8 mouse cellular contexts compared by ENCODE assay signal in the genomic region with DNA sequence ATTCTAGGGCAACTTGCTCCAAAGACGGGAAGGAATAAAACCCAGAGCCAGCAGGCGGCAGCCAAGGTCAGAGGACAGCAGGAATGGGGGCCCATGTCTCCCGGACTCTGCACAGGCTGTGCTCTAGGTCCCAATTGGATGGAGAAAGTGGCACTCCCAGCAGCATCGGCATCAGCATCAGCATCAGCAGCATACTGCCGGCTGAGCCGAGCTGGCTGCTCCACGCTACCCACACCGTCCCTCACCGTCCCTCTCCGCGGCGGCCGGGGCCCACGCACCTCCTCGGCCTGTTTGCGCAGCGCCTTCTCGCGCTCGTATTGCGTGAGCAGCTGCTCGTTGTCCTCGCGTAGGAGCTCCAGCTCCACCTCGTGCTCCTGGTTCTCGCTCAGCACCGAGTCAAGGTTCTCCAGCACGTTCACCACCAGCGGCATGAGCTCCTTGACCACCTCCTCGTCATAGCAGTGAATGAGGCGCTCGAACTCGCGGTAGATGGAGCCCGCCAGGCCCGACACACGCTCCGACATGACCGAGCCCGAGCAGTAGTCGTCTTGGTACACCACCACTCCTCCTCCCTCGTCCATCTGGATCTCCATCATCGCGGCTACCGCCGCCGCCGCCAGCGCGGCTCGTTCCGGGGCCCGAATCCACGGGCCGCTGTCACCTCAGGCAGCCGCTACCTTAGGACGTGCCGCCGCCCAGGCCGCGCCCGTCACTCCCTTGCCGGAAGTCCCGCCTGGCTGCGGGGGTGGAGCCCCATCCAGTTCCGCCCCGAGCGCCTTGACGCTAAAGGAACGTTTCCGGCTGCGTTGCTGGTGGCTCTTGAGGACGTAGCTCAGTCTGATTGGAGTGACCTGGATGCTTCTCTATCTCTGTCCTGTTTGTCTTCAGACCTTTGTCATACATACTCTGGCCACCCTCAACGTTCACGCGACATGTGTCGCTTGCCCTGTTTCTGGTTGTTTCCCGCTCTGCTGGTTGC. TPM values are rescaled to one million over a fixed set of nuclear protein-coding genes. Genes with fewer than 3 reads are reported as not detected.
A peak's percentile ranks its signal among the peaks of the same experiment; 100 is the strongest.
DNase-seq lines count a peak whose midpoint lies in the region; ATAC-seq and TF ChIP-seq lines count a peak whose summit lies in the region.

A gene (minus strand): TSS at position 719 of the 979 bp plus-strand sequence.

- peak; percentile 2; the same call in 1 of the 2 replicates for TF ChIP-seq RAD21 in MEL (IDR thresholded peaks at IDR 0.05; ENCODE audit: low read depth, low read length)

- TF ChIP-seq EP300 in MEL (IDR thresholded peaks at IDR 0.05; ENCODE audit: low read depth in 1 of 2, low read length in 2 of 2) = no peak

- peak; percentile 92 for DNase-seq in MEL (ENCODE audit: low read depth, low spot score)
- peak; percentile 96 for DNase-seq in cerebellum, adult 2 months
- DNase-seq in forelimb bud, embryonic 11.5 days (ENCODE audit: low read depth, low spot score) = peak; percentile 86
- DNase-seq in layer of hippocampus, adult 9-10 months (ENCODE audit: low spot score) = peak; percentile 83
- DNase-seq in ovary, postnatal 10 days (ENCODE audit: low spot score) = peak; percentile 87
- peak; percentile 91 to 95 for DNase-seq in thymus, postnatal 10 days (ENCODE audit: low spot score in 2 of 2)

- H3K4me1 ChIP-seq in MEL (ENCODE audit: control insufficient read depth in 1 of 2, insufficient read depth in 2 of 2, low read length in 2 of 2) = peaks cover 0 to 4% of the 10 kb centered on the region in 2 experiments
- peaks cover 11% of the 10 kb centered on the region; the same call in 1 of the 2 replicates for H3K4me1 ChIP-seq in cerebellum, adult 2 months (ENCODE audit: control insufficient read depth, insufficient read depth, low read length)
- H3K4me1 ChIP-seq in lung, embryonic 16.5 days (replicated peaks; ENCODE audit: control insufficient read depth, insufficient read depth, low read length) = peaks cover 16% of the 10 kb centered on the region

- no peaks in the 10 kb centered on the region for H3K9me3 ChIP-seq in MEL (replicated peaks; ENCODE audit: insufficient read depth, low read length)
- no peaks in the 10 kb centered on the region for H3K9me3 ChIP-seq in lung, embryonic 16.5 days (ENCODE audit: control insufficient read depth, low read length)

- peak within 1 kb of the TSS; percentile 68 for H3K27ac ChIP-seq in MEL (ENCODE audit: control insufficient read depth, low read depth, low read length)
- peak within 1 kb of the TSS; percentile 97 for H3K27ac ChIP-seq in cerebellum, adult 2 months (ENCODE audit: insufficient read depth, low read length)
- H3K27ac ChIP-seq in lung, embryonic 16.5 days (ENCODE audit: low read length) = peak within 1 kb of the TSS; percentile 85

- peak within 1 kb of the TSS; percentile 86 for H3K4me2 ChIP-seq in lung, embryonic 16.5 days (ENCODE audit: low read depth, low read length)

- no peaks in the 10 kb centered on the region for H3K27me3 ChIP-seq in MEL (ENCODE audit: control insufficient read depth in 1 of 2, insufficient read depth in 2 of 2, low read length in 2 of 2)
- H3K27me3 ChIP-seq in cerebellum, adult 2 months (ENCODE audit: control insufficient read depth, insufficient read depth, low read length) = no peaks in the 10 kb centered on the region
- H3K27me3 ChIP-seq in lung, embryonic 16.5 days (ENCODE audit: control insufficient read depth, insufficient read depth, low read depth, low read length) = no peaks in the 10 kb centered on the region

- peaks cover 27% of the 10 kb centered on the region for H3K79me2 ChIP-seq in MEL (ENCODE audit: control insufficient read depth, insufficient read depth, low read length, poor library complexity)

- peak; percentile 67 to 69 for TF ChIP-seq POLR2A in MEL (IDR thresholded peaks at IDR 0.05; ENCODE audit: control insufficient read depth in 1 of 2, insufficient read depth in 1 of 2, low read depth in 1 of 2, low read length in 2 of 2, poor library complexity in 1 of 2)
- TF ChIP-seq POLR2A in cerebellum, adult 2 months (IDR thresholded peaks at IDR 0.05; ENCODE audit: borderline replicate concordance, insufficient read depth, low read length) = peak; percentile 97; the same call in 1 of the 2 replicates

- peak; percentile 91 to 96 for ATAC-seq in hematopoietic stem cell, adult 5-6 weeks (replicated peaks in 1 of 2; ENCODE audit: insufficient read depth in 1 of 2, low FRiP score in 2 of 2, low TSS enrichment in 1 of 2, low read depth in 1 of 2, poor library complexity in 2 of 2, severe bottlenecking in 2 of 2)
- ATAC-seq in lung, embryonic 16.5 days (ENCODE audit: low read depth) = peak; percentile 99

- TF ChIP-seq CTCF in MEL (IDR thresholded peaks at IDR 0.05 in 2 of 3, conservative IDR thresholded peaks at IDR 0.05 in 1 of 3; ENCODE audit: control insufficient read depth in 1 of 3, insufficient read depth in 1 of 3, low read depth in 2 of 3, low read length in 3 of 3, poor library complexity in 1 of 3, severe bottlenecking in 1 of 3) = peak in 2 of 3 experiments; percentile 25 to 32; a peak in 2 of 6 replicates
- TF ChIP-seq CTCF in cerebellum, adult 2 months (IDR thresholded peaks at IDR 0.05; ENCODE audit: borderline replicate concordance, insufficient read depth, low read depth, low read length) = peak; percentile 7; the same call in 1 of the 2 replicates

- under 1% methylated on average over 78 of the region's 78 CpGs for WGBS in cerebellum, adult 2 months
- under 1% methylated on average over 76 of the region's 78 CpGs for WGBS in lung, embryonic 16.5 days

- peaks cover 0 to 7% of the 10 kb centered on the region in 2 experiments; a peak in 2 of 4 replicates for H3K36me3 ChIP-seq in MEL (ENCODE audit: control insufficient read depth in 1 of 2, insufficient read depth in 2 of 2, low read length in 2 of 2)
- H3K36me3 ChIP-seq in lung, embryonic 16.5 days (ENCODE audit: control insufficient read depth, insufficient read depth, low read length) = no peaks in the 10 kb centered on the region

- H3K9ac ChIP-seq in MEL (ENCODE audit: control insufficient read depth, low read depth, low read length, poor library complexity, severe bottlenecking) = peak within 1 kb of the TSS; percentile 80
- peak within 1 kb of the TSS; percentile 93 for H3K9ac ChIP-seq in lung, embryonic 16.5 days (ENCODE audit: low read length)

- peak within 1 kb of the TSS; percentile 63 to 81 for H3K4me3 ChIP-seq in MEL (ENCODE audit: control insufficient read depth in 1 of 2, insufficient read depth in 1 of 2, low read depth in 2 of 2, low read length in 2 of 2)
- peak within 1 kb of the TSS; percentile 93 for H3K4me3 ChIP-seq in cerebellum, adult 2 months (replicated peaks; ENCODE audit: insufficient read depth, low read depth, low read length)
- H3K4me3 ChIP-seq in lung, embryonic 16.5 days (ENCODE audit: low read length) = peak within 1 kb of the TSS; percentile 99

TF ChIP-seq in MEL, 35 proteins besides CTCF, POLR2A, EP300 and RAD21:
- TF ChIP-seq BHLHE40 (IDR thresholded peaks at IDR 0.05; ENCODE audit: borderline replicate concordance, low read depth, low read length) (no peak), ELF1 (IDR thresholded peaks at IDR 0.05; ENCODE audit: low read depth, low read length) (peak; percentile 69), ZMIZ1 (IDR thresholded peaks at IDR 0.05; ENCODE audit: low read depth, low read length) (0 out of 2 replicates have a peak, but pooled peaks have one; percentile 50), MAX (IDR thresholded peaks at IDR 0.05; ENCODE audit: low read length) (peak; percentile 63; the same call in 1 of the 2 replicates), ZNF384 (IDR thresholded peaks at IDR 0.05; ENCODE audit: low read depth, low read length) (peak; percentile 38; the same call in 1 of the 2 replicates), TBP (IDR thresholded peaks at IDR 0.05; ENCODE audit: low read depth, low read length) (peak; percentile 63; the same call in 1 of the 2 replicates), MYB (IDR thresholded peaks at IDR 0.05; ENCODE audit: low read depth, low read length) (no peak), HCFC1 (IDR thresholded peaks at IDR 0.05; ENCODE audit: low read depth, low read length) (peak; percentile 78), GABPA (IDR thresholded peaks at IDR 0.05; ENCODE audit: low read depth, low read length) (no peak), TCF12 (IDR thresholded peaks at IDR 0.05; ENCODE audit: low read depth, low read length) (peak; percentile 22; the same call in 1 of the 2 replicates), NELFE (IDR thresholded peaks at IDR 0.05; ENCODE audit: low read depth, low read length) (peak; percentile 47), POLR2AphosphoS2 (IDR thresholded peaks at IDR 0.05; ENCODE audit: low read length) (peak; percentile 67; the same call in 1 of the 2 replicates)

RNA-seq across cellular contexts. Expression of the gene that starts here (rescaled TPM):
- total RNA-seq in MEL (2012; rRNA removed) = 16.9 and 22.8 TPM in 2 replicates
- 10 to 100 TPM in 1 of 2 experiments, not detected in 1; 44.5 TPM for polyA plus RNA-seq in MEL (2012; ENCODE audit: insufficient read depth in 1 of 2, insufficient read length in 2 of 2, low read depth in 1 of 2, low replicate concordance in 2 of 2, missing spikeins in 1 of 2)
- polyA plus RNA-seq in cerebellum, adult 2 months (2012; rRNA removed) = 358 and 363 TPM in 2 replicates
- 32.8 and 48.7 TPM in 2 replicates for total RNA-seq in hematopoietic stem cell, adult 5-6 weeks (2017)
- 25.6 and 28.9 TPM in 2 replicates for polyA plus RNA-seq in lung, embryonic 16.5 days (2015; fragmentation: Nextera tagmentation; extraction: Ambion mirVana)

Comparison
In these comparisons a context has a peak if more than half of its experiments do, and no peak if none do; other contexts are left out.
1. Peak in every context shown above with its lines: DNase-seq, ATAC-seq, H3K4me3 ChIP-seq and H3K27ac ChIP-seq.